Mouse (Mus musculus): ENCODE data around the gene Tmem251.

DNA sequence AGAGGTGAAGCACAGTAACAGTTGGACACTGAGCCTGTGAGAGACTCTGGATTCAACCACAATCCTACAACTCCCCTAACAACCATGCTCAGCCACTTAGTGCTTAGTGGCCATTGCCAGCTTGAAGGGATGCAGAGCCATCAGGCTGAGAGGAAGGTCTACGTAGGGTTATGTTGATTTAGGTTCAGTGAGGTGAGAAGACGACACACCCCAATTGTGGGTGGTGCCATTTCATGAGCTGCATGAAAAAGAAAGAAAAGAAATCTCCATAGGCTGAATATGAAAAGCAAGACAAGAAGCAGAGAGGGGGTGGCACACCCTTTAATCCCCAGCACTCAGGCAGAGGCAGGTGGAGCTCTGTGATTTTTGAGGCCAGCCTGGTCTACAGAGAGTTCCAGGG, 29.4 kb upstream of the Tmem251 start:
- TF ChIP-seq USF1 (IDR thresholded peaks at IDR 0.05; ENCODE audit: low read depth) = no peak
- no peak for TF ChIP-seq CTCF (IDR thresholded peaks at IDR 0.05; ENCODE audit: control insufficient read depth, insufficient read depth, insufficient read length)
- TF ChIP-seq MYOD1 (IDR thresholded peaks at IDR 0.05; ENCODE audit: control insufficient read depth, insufficient read length, low read depth) = no peak
- no peak for TF ChIP-seq MAX (IDR thresholded peaks at IDR 0.05)
- TF ChIP-seq MYOG (IDR thresholded peaks at IDR 0.05; ENCODE audit: control insufficient read depth, extremely low read depth, insufficient read length) = no peak
- no peak for TF ChIP-seq CEBPB (IDR thresholded peaks at IDR 0.05; ENCODE audit: low read depth)
